Mouse (Mus musculus) urinary bladder, postnatal 14 days (tissue): Measurements from ENCODE around the gene Erc2.

Source experiments
- DNase-seq: peaks from one replicate; pipeline ENCODE4 v3.0.0; 2021; ENCODE audit warnings: low spot score

The Erc2 gene

DNA sequence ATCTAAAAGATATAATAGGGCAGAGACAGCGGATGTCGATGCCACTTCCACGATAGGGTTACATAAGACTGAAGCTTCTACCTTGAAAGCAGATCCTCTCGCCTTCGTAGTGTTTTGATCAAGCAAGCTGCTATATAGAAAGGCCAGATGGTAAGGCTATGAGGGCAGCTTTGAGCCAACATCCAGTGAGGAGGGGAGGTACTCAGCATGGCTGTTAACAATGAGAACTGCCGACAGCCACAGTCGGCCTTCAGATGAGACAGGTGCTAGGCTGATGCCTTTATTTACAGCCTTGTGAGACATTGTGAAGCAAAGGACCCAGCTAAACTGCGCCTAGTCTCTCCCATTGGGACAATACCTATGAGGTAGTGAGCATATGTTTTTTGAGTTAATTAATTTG is 156.3 kb downstream of the Erc2 start:
- DNase-seq: no peak

DNA sequence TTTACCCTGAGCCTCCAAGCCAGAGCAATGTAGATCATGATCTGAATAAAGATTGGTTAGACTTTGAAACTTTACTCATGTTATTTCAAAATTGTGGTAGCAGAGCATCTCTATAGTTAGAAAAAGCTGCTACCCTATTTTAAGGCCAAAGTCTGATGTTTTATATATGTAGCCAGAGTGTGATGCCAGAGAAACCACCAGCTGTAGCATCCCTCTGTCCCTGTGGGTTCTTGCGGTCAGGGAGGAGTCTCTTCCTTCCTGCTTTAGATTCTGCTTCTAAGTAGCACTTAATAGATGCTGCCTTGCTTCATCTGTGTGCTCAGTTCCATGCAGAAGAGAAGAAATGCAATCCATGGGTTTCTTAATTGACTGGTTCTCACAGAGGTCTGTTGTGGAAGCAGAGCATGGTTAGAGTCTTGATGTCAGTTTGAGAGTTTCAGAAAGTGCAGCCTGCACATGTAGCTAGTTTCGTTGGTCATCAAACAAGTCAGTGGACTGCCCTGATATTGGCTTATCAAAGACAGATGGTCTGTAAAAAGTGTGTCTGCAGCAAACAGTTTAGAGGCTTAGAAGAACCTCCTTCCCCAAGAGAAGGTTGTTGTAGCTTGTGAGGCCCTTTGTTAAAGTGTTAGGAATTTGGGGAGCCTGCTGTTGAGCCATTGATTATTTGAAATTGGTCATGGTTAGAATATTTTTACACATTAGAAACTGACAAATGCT is 156.9 kb downstream of the Erc2 start:
- DNase-seq: no peak

DNA sequence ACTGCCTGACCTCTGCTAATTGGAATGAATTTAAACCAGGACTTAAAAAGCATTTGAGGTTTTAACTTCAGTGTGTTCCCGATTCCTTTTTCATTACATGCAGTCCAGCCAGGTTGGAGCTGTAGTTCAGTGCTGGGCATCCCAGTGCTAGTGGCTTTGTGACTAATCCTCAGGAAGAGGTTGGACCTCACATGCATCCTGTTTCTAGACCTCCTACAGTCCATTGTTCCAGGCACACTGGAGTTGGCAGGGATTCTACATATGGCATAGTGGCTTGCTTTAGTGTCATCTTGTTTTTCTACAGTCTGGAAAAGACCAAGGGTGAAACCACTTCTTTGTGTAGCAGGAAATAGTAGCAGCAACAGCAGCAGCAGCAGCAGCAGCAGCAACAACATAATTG is 159.0 kb downstream of the Erc2 start:
- no peak for DNase-seq

GRCm38 (mm10) chr14:27784826-27785225 is 162.6 kb downstream of the Erc2 start:
- DNase-seq: no peak

- no peak for DNase-seq
These were observed 163.3 kb downstream of the Erc2 start for GRCm38 (mm10) chr14:27785562-27785961.

DNA sequence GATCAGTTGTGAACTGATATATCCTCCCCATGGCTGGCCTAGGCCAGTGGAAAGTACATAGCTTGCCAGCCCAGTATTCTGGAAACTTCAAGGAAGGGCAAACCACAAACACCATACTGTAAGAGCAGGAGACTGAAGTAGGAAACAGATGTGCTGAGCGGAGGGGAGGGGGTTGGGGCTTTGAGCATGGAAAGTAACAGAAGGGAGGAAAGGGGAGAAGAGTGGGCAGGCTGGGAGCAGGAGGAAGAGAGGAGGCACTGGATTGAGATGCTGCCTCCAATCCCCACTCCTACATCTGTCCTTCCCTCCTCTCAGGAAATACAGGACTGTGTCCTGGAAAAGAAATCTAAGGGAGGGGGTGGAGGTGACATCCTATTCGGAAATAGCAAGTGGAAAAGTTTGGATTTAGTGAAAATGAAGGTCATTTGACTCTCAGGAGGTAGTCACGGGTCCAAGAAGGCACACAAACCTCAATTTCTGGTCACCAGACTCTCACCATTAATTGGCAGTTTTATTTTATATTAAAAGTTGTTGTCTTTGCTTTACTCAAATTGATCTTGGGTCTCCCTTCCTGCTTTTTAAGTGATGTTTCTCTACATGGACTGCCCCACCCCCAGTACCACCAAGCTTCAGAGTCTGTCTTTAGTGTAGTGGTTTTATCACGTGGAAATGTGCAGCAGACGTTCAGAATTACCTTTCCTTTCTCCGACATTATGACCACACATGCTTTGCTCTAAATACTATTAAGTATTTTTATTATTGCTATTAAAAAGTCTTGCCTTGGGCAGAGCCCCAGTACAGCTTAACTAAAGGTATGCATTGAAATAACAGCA is 167.1 kb downstream of the Erc2 start:
- no peak for DNase-seq

- DNase-seq: no peak
These were observed 176.1 kb downstream of the Erc2 start for GRCm38 (mm10) chr14:27798184-27798934.

- no peak for DNase-seq
These were observed 178.5 kb downstream of the Erc2 start for GRCm38 (mm10) chr14:27800766-27801165.

DNA sequence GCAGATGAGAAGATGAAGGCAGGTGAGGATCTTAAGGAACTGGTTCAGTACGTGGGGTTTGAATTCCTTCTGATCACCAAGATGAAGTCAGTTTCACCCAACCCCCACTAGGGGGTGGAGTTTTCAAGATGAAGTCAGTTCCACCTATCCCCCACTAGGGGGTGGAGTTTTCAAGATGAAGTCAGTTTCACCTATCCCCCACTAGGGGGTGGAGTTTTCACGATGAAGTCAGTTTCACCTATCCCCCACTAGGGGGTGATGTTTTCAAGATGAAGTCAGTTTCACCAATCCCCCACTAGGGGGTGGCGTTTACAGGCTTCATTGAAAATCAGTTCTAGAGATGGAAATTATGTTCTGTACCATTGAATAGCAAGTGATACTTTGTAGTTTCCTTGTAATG is 181.7 kb downstream of the Erc2 start:
- no peak for DNase-seq

- no peak for DNase-seq
These were observed 182.8 kb downstream of the Erc2 start for GRCm38 (mm10) chr14:27805064-27805463.

DNA sequence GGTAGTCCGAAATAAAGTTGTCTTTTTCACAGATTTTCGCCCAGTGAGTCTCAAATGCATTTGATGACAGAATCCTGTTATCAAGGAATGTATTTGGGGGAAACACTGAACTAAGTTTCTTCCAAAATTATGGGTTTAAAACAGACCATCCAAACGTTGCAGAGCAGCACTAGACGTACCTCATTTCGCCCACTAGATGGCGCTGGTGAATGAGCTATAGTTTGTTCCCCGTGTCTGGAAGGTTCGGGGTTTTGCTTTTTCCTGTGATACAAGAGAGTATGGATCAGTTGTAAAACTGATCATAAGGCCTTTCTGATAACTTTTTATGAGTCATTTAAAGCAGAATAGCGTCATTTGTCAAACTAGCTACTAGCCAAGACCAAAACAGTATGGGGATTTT is 185.9 kb downstream of the Erc2 start:
- DNase-seq: peak; percentile 58

DNA sequence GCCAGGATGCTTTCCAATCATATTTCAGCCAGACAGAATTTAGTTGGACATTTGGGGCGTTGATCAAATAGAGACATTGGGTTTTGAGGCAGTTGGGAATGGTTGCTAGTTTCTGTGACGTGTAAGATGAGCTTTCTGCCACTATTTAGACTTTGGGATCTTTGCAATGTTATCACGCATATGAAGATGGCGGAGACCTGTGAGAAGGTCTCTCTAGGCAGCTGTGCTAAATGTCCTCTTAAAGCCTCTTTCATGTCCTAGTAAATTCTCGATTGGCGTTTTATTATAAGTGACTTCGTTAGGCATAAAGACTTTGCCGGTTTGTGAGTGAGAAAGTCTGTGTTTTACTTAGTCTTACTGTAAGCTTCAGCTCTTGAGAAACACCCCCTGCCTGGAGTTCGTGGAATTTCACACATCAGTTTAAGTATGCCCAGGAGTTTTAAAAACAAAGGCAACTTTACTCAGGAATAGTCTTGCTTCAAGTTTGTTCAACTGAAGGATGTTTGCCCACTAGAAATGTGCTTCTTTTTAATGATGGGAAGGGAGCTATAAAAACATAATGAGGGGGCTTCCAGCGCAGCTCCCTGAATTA is 186.4 kb downstream of the Erc2 start:
- DNase-seq: no peak

DNA sequence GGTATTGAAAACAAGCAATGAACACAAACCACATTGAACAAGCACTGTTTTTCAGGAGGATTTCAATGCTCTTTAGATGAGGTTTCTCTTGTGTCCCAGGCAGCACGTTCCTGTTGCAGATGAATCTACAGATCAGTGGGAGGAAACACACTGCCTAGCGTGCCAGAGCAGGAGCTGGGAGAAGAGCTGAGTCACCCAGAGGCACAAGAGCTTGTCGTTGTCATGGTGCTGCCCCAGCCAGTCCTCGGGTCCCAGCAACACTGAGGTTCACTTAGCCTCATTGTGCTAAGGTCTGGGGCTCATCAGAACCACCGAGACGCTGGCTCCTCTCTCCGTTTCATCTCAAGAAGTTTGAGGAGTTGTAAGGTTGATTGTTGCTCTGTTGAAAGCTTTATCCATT is 188.6 kb downstream of the Erc2 start:
- DNase-seq: peak; percentile 14

DNA sequence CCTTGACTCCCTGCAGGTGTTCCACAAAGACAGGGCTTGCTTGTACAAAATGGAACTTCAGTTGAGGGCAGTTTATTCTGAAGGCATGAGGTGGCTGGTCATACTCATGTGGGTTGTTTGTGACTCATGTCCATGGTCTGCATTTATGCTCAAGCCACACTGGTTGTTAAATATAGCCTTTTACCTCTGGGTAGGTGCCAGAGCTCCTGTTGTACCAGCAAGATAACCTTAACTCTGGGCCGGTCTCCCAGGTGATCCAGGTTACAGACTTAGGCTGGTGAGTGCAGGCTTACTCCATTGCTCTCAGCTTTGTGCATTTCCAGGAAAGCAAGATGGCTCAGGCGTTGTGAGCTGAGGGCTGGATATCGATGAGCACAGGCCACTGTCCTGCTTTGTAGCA is 189.4 kb downstream of the Erc2 start:
- DNase-seq: peak; percentile 13

- DNase-seq: no peak
These were observed 193.5 kb downstream of the Erc2 start for GRCm38 (mm10) chr14:27815739-27816138.

- no peak for DNase-seq
These were observed 196.8 kb downstream of the Erc2 start for GRCm38 (mm10) chr14:27818986-27819385.

- DNase-seq: no peak
These were observed 199.6 kb downstream of the Erc2 start for GRCm38 (mm10) chr14:27821801-27822200.

GRCm38 (mm10) chr14:27822566-27822965 is 200.3 kb downstream of the Erc2 start:
- no peak for DNase-seq

DNA sequence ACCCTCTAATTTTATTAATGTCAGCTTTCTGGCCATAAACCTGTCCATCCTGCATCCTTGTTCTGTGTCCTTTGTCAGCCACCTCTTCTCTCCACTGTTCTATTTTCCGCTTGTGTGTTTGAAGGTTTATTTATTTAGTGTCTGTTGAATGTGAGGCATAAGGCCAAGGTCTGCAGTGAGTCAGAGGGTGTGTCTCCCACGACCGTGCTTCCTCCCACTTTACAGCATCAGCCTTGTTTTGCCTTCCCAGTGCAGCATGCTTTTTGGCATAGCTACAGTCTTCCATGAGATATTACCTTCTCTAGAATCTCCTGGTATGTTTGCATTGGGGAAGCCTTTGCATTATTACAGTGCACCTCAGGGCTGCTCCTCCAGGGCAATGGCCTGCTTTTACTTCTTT is 200.8 kb downstream of the Erc2 start:
- DNase-seq: peak; percentile 54

DNA sequence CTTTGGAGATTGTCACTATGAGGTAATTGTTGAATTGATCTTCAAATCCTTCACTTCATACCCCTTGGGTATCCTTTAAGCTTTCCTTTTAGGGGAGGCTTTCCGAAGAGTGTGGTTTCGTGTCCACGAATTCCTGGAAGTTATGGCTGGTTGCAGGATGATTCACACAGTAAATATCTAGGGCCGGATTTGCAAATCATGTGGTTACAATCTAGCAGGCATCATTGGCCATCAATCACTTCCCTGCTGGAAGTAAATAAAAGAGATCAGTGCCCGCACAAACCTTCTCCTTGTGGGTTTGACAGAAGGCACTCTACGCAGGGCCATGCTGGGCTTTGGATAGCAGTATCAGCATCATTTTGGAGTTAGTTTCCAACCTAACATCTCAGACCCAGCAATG is 201.7 kb downstream of the Erc2 start:
- DNase-seq: no peak

DNA sequence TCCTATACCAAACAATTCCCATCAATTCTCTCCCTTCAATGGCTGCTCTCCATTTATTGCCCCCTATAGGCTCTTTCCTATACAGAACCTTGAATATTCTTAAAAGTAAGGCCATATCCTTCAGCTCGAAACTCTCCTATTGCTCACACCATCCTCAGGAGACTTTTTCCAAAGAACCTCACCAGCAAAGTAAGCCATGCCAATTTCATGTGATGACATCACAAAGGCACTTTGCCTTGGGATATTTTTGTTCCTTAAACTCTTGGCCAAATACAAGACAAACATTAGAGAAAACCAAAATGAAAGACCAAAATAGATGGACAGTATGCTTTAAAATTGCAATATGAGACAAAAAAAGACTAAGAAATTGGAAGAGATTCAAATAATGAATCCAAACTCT is 204.6 kb downstream of the Erc2 start:
- no peak for DNase-seq

DNA sequence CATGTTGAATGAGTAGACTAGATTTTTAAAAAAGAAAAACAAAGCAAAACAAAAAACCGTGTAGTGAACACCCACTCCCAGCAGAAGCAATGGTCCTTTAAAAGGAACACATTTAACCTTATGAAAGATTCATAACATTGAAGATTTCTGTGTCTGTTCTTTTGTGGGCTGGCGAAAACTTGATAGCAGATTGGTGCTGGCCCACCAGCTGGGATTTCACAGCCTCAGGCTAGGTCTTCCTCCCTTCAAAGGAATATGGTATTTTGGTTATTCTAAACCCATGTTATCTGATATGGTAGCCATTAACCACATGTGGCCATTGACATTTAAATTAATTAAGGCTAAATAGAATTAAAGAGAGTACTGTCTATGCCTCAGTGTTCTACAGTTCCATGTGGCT is 205.9 kb downstream of the Erc2 start:
- DNase-seq: no peak
